Mouse (Mus musculus): ENCODE results near the gene Foxp1. TPM values are rescaled to one million over a fixed set of nuclear protein-coding genes. Genes with fewer than 3 reads are reported as not detected.

The Foxp1 gene
- polyA plus RNA-seq, 1 experiment from 2014 or later, result 96.6 TPM

DNA sequence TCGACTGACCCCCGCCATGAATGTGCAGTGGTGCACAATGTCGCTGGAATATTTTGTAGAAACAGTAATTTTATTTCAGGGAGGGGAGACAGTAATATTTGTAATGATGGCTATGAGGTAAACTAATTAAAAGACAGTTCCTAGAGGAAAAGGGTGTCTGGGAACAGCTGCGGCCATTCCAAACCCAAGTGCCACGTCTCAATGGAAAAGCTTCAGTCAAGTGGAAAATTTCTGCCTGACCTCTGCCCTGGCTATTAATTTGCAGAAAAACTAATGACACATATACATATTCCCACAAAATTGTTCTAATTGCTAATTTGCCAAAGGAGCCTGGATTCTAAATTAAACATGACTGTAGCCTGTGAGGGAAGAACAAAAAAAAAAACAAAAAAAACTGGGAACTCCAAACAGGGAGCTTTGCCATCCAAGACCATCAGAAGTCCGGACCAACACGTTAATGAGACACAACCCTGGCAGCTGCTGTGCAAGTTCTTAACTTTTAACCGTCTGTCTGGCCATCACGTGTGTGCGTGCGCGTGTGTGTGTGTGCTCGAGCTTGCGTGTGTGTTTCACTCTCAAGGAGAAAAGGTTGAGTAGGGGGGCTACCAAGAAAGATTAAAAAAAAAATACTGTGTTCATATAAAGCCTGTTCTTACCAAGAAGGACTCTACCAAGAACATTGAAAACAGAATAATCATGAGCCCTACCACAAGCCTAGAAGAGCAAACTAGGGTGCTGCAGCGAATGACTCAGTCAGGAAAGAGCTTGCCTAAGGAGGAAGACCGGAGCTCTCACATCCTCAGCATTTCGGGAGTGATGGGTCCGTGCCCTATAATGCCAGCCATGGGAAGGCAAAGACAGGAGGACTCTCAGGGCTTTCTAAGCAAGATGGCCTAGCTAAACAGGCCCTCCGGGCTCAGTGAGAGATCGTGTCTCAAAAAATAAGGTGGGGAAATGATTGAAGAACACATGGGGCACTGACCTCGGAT, 574.1 kb downstream of the Foxp1 start:
- peaks cover 34% of the 10 kb centered on the region for H3K4me1 ChIP-seq
- H3K4me3 ChIP-seq, result no peak overlapping the region
- ATAC-seq (ENCODE audit: low FRiP score, low read depth), result no peak
- WGBS, result 68% methylated on average over 21 of the region's 21 CpGs
- peaks cover 4% of the 10 kb centered on the region; the same call in 1 of the 2 replicates for H3K36me3 ChIP-seq
- H3K9me3 ChIP-seq, result no peaks in the 10 kb centered on the region
- H3K4me2 ChIP-seq (replicated peaks), result no peak overlapping the region
- H3K27ac ChIP-seq (replicated peaks), result peak overlapping the region; percentile 11; the same call in 1 of the 2 replicates
- no peaks in the 10 kb centered on the region for H3K27me3 ChIP-seq
- H3K9ac ChIP-seq (replicated peaks), result no peak overlapping the region

DNA sequence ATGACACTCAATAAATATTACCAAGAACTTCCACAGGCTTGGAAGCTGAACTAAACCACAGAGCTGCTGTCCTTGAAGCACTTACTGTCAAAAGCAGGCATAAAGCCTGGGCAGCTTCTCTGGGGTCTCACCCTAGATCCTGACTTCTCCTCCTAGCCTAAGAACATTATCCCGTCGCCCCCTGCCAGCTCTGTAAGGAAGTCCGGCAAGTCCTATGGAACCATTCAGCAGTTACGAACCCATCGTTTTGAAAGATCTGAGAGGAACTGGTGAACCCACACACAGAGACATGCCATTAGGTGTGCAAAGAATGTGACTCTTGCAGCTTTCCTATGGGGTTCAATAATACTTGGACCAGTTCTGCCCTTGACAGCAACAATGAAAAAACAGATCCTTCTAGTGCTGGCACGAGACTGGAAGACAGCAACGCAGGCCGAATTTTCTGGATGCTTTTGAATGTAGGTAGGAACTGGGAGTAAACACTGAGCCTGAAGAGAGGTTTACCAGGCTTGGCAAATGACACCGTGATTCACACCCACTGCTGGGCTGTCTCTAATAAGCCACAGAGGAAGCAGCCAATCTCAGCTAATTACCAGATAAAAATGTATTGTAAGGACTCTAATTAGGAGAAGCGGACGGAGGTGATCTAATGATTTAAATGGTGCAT, 574.9 kb downstream of the Foxp1 start:
- Histone ChIP-seq H3K4me1 (peaks cover 32% of the 10 kb centered on the region), H3K4me2 (replicated peaks) (no peak overlapping the region), H3K4me3 (no peak overlapping the region), H3K27me3 (no peaks in the 10 kb centered on the region), H3K27ac (replicated peaks) (0 out of 2 replicates have a peak overlapping the region, but pooled peaks have one; percentile 10), H3K36me3 (peaks cover 4% of the 10 kb centered on the region; the same call in 1 of the 2 replicates), H3K9me3 (no peaks in the 10 kb centered on the region), H3K9ac (replicated peaks) (no peak overlapping the region)
- no peak for ATAC-seq (ENCODE audit: low FRiP score, low read depth)
- 65% methylated on average over 11 of the region's 11 CpGs for WGBS

DNA sequence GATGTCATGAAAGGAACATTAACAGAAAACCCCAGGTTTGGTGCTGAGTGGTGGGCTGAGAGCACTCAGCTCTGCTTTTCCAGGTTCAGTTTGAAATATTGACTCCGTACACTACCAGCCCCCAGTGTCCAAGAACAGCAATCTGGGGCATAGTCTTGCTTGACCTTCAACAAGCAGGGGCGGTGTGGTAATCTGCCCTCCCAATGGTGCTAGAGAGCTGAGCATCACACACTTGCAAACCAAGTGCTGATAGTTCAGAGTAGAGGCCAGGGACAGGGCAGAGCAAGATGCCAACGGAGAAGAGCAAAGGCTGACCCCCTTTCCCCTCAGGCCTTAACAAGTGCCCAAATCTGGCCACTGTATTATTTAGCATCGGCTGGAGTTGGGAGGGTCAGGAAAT, 575.8 kb downstream of the Foxp1 start:
- no peak overlapping the region for H3K4me3 ChIP-seq
- ATAC-seq (ENCODE audit: low FRiP score, low read depth), result no peak
- WGBS, result 96% methylated on average over 4 of the region's 4 CpGs

DNA sequence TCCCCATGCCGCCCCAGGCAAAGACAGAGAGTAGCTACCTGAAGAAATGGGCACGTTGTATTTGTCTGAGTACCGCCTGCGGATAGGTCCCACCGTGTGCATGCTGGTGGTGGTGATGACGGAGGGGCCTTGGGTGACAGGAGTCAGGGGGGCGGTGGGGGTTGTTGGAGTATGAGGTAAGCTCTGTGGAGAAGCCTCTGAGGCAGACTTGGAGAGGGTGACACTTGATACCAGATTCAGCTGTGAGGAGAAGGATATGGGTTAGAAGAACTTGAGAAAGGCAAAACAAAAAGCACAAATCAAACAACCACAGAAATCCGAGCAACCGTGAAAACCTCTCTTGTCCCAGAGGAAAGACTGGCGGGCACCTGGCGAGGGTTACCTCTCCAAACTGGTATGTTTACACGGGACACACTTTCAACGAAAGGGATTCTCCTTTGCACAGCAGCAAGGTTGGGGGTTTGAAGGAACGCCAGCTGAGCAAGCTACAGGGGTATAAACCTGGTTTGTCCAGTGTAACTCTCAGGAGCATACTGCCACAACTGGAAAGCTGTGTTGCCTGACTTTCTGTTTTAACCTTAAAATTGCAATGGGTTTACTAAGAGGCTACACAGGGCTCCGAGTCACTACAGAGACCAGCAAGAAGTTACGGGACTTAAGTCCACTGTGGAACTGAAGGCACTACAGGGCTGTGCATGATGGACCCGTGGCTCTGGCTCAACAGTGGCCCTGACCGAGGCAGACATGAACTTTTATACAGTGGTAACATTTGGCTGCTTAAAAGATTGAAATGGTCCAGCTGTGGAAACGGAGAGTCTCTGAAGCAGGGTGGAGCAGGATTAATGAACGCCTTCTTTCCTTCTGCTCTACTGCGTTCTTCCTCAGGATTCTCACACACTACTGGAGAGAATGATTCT, 576.8 kb downstream of the Foxp1 start:
- Histone ChIP-seq H3K4me1 (peaks cover 32% of the 10 kb centered on the region), H3K27ac (replicated peaks) (no peak overlapping the region)

More for the DNA sequence above, 575.8 kb downstream of the Foxp1 start:
- H3K4me1 ChIP-seq, result peaks cover 32% of the 10 kb centered on the region
- no peaks in the 10 kb centered on the region for H3K27me3 ChIP-seq
- H3K27ac ChIP-seq (replicated peaks), result no peak overlapping the region
- H3K9ac ChIP-seq (replicated peaks), result no peak overlapping the region
- no peak overlapping the region for H3K4me2 ChIP-seq (replicated peaks)
- H3K9me3 ChIP-seq, result no peaks in the 10 kb centered on the region
- H3K36me3 ChIP-seq, result peaks cover 4% of the 10 kb centered on the region; the same call in 1 of the 2 replicates

DNA sequence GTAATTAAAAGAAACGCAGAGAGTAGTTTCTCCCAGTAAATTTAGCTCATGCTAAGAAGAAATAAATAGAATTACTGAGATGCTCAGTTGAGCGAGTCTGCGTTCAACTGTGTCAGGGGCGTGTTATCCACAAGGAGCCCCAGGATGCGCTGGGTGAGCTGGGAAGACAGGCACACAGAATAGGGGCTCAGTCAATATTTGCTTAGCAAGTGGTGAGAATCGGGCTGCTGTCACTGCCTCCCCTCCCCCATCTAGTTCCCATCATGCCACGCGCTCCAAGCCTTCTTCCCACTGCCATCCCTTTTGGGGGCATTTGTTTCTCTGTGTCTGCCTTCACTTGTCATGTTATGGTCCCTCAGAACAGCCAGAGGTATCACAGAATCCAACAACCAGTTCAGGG, 584.2 kb downstream of the Foxp1 start:
- WGBS, result 65% methylated on average over 8 of the region's 8 CpGs
- Histone ChIP-seq H3K4me3 (no peak overlapping the region), H3K4me2 (replicated peaks) (no peak overlapping the region), H3K27me3 (no peaks in the 10 kb centered on the region), H3K4me1 (peaks cover 8% of the 10 kb centered on the region; the same call in 1 of the 2 replicates), H3K9ac (replicated peaks) (no peak overlapping the region), H3K9me3 (no peaks in the 10 kb centered on the region), H3K27ac (replicated peaks) (0 out of 2 replicates have a peak overlapping the region, but pooled peaks have one; percentile 25), H3K36me3 (peaks cover 25% of the 10 kb centered on the region)
- ATAC-seq (ENCODE audit: low FRiP score, low read depth), result no peak

More for the DNA sequence above, 576.8 kb downstream of the Foxp1 start:
- no peak for ATAC-seq (ENCODE audit: low FRiP score, low read depth)
- no peak overlapping the region for H3K4me3 ChIP-seq
- H3K9me3 ChIP-seq, result no peaks in the 10 kb centered on the region
- peaks cover 4% of the 10 kb centered on the region; the same call in 1 of the 2 replicates for H3K36me3 ChIP-seq
- H3K27me3 ChIP-seq, result no peaks in the 10 kb centered on the region
- 84% methylated on average over 21 of the region's 21 CpGs for WGBS
- H3K9ac ChIP-seq (replicated peaks), result no peak overlapping the region
- H3K4me2 ChIP-seq (replicated peaks), result no peak overlapping the region

DNA sequence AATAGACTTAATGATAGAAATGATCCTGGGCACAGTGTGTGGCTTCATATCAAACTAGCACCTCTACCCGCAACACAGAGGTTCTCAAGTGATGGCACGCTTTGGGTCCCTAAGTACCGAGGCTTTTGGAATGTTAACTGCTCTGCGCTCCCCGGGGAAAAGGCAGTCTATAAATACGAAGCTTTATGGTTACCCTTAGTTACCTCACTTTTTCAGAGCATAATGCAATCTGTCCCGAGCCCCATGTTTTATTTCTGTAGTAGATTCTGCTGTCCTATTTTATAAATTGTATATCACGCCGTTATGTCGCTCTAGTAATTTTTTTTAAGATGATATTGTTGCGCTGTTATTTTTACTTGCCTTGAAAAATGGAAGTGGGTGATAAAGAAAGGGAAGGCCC, 585.0 kb downstream of the Foxp1 start:
- Histone ChIP-seq H3K9ac (replicated peaks) (no peak overlapping the region), H3K36me3 (peaks cover 26% of the 10 kb centered on the region), H3K27me3 (no peaks in the 10 kb centered on the region), H3K4me1 (peaks cover 10% of the 10 kb centered on the region; the same call in 1 of the 2 replicates), H3K4me3 (no peak overlapping the region), H3K9me3 (no peaks in the 10 kb centered on the region), H3K27ac (replicated peaks) (0 out of 2 replicates have a peak overlapping the region, but pooled peaks have one; percentile 25), H3K4me2 (replicated peaks) (no peak overlapping the region)
- WGBS, result 91% methylated on average over 11 of the region's 11 CpGs
- ATAC-seq (ENCODE audit: low FRiP score, low read depth), result no peak

DNA sequence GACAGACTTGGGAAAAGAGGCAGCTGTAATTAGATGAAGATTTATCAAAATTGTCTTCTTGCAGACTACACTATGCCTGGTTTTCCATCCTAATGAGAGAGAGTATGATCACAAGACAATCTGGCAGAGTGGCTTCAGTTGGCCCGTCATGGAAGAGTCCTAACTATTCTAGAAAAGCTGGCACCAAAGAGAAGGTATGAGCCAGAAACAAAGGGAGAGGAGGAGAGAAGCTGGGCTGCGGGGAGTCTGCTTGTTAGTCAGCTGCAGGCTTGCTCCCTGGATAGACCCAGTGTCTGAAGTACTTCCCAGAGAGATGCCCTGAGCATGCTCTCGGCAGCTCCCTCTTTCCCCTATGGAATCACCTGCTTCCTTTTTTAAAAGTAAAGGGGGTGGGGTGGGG, 586.1 kb downstream of the Foxp1 start:
- no peak overlapping the region for H3K27ac ChIP-seq (replicated peaks)
- H3K9me3 ChIP-seq, result no peaks in the 10 kb centered on the region
- H3K4me2 ChIP-seq (replicated peaks), result no peak overlapping the region
- WGBS, result 70% methylated on average over 3 of the region's 3 CpGs
- ATAC-seq (ENCODE audit: low FRiP score, low read depth), result no peak
- peaks cover 10% of the 10 kb centered on the region; the same call in 1 of the 2 replicates for H3K4me1 ChIP-seq
- H3K27me3 ChIP-seq, result no peaks in the 10 kb centered on the region
- no peak overlapping the region for H3K4me3 ChIP-seq
- H3K36me3 ChIP-seq, result peaks cover 31% of the 10 kb centered on the region
- no peak overlapping the region for H3K9ac ChIP-seq (replicated peaks)

DNA sequence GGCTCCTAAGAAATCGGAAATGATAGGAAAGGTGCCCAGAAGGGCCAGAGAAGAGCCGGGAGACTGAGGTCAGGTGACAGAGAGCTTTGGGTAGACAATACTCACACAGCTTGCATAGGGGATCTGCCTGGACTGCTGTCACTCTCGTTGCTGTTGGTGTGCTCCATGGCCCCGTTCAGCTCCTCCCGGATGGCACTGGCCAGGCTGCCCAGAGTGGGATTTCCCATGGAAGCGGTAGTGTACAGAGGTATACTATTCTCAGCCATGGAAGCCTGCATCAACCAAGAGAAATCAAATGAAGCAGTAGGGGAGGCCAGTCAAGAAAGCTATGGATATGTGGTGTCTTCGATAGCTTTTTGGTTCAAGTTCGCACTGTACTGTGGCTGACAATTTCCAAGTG, 587.4 kb downstream of the Foxp1 start:
- ATAC-seq (ENCODE audit: low FRiP score, low read depth), result no peak
- Histone ChIP-seq H3K4me2 (replicated peaks) (no peak overlapping the region), H3K4me1 (peaks cover 17% of the 10 kb centered on the region; the same call in 1 of the 2 replicates), H3K36me3 (peaks cover 39% of the 10 kb centered on the region), H3K27me3 (no peaks in the 10 kb centered on the region), H3K9me3 (no peaks in the 10 kb centered on the region), H3K27ac (replicated peaks) (no peak overlapping the region), H3K4me3 (no peak overlapping the region), H3K9ac (replicated peaks) (no peak overlapping the region)
- 94% methylated on average over 8 of the region's 8 CpGs for WGBS

DNA sequence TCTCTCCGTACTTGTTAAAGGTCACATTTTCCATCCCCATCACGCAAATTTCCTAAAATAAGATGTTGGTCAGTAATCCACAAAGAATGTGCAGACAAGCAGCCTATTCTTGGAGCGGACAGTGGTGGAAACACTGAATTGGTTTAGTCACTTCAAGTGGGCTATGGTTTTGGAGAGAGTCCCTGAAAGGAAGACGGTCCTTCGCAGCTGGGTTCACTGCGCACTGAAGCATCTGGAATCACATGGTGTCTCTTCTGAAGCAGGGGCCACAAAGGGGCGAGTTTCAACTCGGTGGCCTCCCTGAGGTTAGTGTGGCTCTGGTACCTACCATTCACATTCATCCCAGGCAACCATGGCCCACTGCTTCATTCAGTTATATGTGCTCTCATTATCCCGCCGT, 588.1 kb downstream of the Foxp1 start:
- Histone ChIP-seq H3K4me2 (replicated peaks) (no peak overlapping the region), H3K9me3 (no peaks in the 10 kb centered on the region), H3K36me3 (peaks cover 47% of the 10 kb centered on the region), H3K27ac (replicated peaks) (no peak overlapping the region), H3K9ac (replicated peaks) (no peak overlapping the region), H3K4me3 (no peak overlapping the region), H3K4me1 (peaks cover 17% of the 10 kb centered on the region; the same call in 1 of the 2 replicates), H3K27me3 (no peaks in the 10 kb centered on the region)
- WGBS, result 91% methylated on average over 10 of the region's 10 CpGs
- ATAC-seq (ENCODE audit: low FRiP score, low read depth), result no peak

DNA sequence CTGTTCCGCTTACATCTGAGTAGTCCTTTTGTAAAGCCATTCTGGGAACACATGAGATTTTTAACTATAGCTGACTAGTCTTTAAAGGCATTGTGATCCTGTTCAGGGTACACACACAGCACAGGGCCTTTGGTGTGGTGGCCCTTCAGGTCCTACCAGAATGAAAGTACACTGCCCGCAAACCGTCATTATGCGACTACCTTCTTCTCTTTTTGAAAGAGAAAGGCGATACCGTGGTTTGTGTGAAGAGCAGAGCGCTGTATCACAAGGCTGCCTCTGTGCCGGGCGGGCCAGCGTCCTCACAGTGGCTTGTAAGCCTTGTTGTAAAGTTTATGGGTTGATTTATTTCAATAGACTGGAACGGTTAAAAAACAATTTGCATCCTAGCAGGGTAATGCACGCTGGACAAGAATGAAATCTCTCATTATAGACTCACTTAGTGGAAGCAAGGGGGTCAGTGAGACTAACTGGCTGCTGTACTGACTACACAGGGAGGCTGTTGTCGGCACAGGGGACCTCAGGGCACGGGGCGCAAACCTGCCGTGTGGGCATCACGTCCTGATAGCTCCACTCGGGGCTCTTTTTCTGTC, 589.3 kb downstream of the Foxp1 start:
- Histone ChIP-seq H3K4me2 (replicated peaks) (no peak overlapping the region), H3K9me3 (no peaks in the 10 kb centered on the region), H3K27ac (replicated peaks) (no peak overlapping the region), H3K4me3 (no peak overlapping the region), H3K9ac (replicated peaks) (no peak overlapping the region), H3K4me1 (peaks cover 19% of the 10 kb centered on the region; the same call in 1 of the 2 replicates), H3K27me3 (no peaks in the 10 kb centered on the region), H3K36me3 (peaks cover 46% of the 10 kb centered on the region)
- no peak for ATAC-seq (ENCODE audit: low FRiP score, low read depth)
- 81% methylated on average over 18 of the region's 18 CpGs for WGBS
